Mouse (Mus musculus) small intestine, adult 2 months (tissue): ENCODE results near the gene Tmie. TPM values are rescaled to one million over a fixed set of nuclear protein-coding genes. Genes with fewer than 3 reads are reported as not detected.

ENCODE experiments used
- H3K27ac ChIP-seq: fragments of 200-500 bp; 2 replicates; pipeline ENCODE4 v1.5.1; 2012; ENCODE audit warnings: low read depth, low read length, control low read depth, inconsistent platforms; ENCODE audit not compliant: insufficient read depth
- H3K27me3 ChIP-seq: fragments of 200-500 bp; 2 replicates; pipeline ENCODE4 v1.6.1; 2012; ENCODE audit warnings: mild to moderate bottlenecking, moderate library complexity, low read length, inconsistent platforms; ENCODE audit not compliant: control insufficient read depth, insufficient read depth
- H3K36me3 ChIP-seq: fragments of 200-500 bp; 2 replicates; pipeline ENCODE4 v1.6.1; 2012; ENCODE audit warnings: mild to moderate bottlenecking, low read length, control low read depth, inconsistent platforms; ENCODE audit not compliant: control insufficient read depth, insufficient read depth
- H3K4me1 ChIP-seq: fragments of 200-500 bp; 2 replicates; pipeline ENCODE4 v1.6.1; 2012; ENCODE audit warnings: low read length, inconsistent platforms, mixed read lengths; ENCODE audit not compliant: control insufficient read depth, insufficient read depth, insufficient read length
- H3K4me3 ChIP-seq: fragments of 200-500 bp; 2 replicates; pipeline ENCODE4 v1.5.1; 2012; ENCODE audit warnings: low read depth, mild to moderate bottlenecking, control low read depth, inconsistent platforms, low read length, moderate library complexity
- CTCF ChIP-seq: fragments of 200-500 bp; IDR thresholded peaks from 2 replicates; pipeline ENCODE4 v1.5.1; 2012; ENCODE audit warnings: low read depth, mild to moderate bottlenecking, control low read depth, inconsistent platforms, low read length, moderate library complexity, mixed read lengths; ENCODE audit not compliant: insufficient replicate concordance, insufficient read length; ENCODE audit errors: extremely low read depth
- POLR2A ChIP-seq: fragments of 200-500 bp; IDR thresholded peaks from 2 replicates; pipeline ENCODE4 v1.6.1; 2012; ENCODE audit warnings: low read depth, mild to moderate bottlenecking, control low read depth, inconsistent platforms, low read length, moderate library complexity
- WGBS: fragments of 180-500 bp; shearing (Covaris S2); methylation state at CpG from one replicate; pipeline ENCODE4 v1.1.7; 2018; 5-methylcytosine and 5-hydroxymethylcytosine counted together
- polyA plus RNA-seq: library from polyadenylated mRNA; depleted of rRNA; stranded (reverse); fragments of >200 nt; gene quantifications from 2 replicates; pipeline ENCODE4 v1.2.3, GENCODE M21; 2012

Tmie gene
- polyA plus RNA-seq, 1 experiment, result 0.82 TPM

DNA sequence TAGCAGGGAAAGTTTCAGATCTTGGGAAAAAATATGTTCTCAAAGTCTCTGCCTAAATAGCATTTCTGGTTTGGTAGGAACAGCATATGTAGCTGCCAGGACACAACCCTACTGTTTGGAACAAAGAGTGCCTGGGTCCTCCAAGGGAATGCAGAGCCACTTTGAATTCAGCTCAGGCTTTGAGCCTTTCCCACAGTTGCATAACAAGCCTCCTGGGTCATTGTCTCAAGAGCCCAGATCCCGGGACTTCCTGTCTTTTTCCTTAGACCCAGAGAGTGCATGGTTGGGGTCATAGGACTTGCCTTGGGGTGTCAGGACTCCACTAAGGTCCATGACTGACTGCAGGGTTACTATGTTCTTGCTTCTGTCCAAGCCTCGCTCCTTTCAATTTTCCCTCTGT, 43.8 kb downstream of the Tmie start:
- WGBS, result 66% methylated on average over 2 of the region's 2 CpGs
- H3K27ac ChIP-seq, result no peak overlapping the region
- no peaks in the 10 kb centered on the region for H3K4me1 ChIP-seq
- no peaks in the 10 kb centered on the region for H3K27me3 ChIP-seq
- TF ChIP-seq CTCF, result no peak
- no peak for TF ChIP-seq POLR2A
- no peak overlapping the region for H3K4me3 ChIP-seq
- H3K36me3 ChIP-seq, result no peaks in the 10 kb centered on the region

GRCm38 (mm10) chr9:110834961-110835360, 45.0 kb downstream of the Tmie start:
- WGBS, result 40% methylated on average over 10 of the region's 10 CpGs
- Histone ChIP-seq H3K27ac (no peak overlapping the region), H3K4me1 (no peaks in the 10 kb centered on the region), H3K27me3 (no peaks in the 10 kb centered on the region), H3K4me3 (no peak overlapping the region), H3K36me3 (no peaks in the 10 kb centered on the region)
- no peak for TF ChIP-seq POLR2A
- TF ChIP-seq CTCF, result no peak

DNA sequence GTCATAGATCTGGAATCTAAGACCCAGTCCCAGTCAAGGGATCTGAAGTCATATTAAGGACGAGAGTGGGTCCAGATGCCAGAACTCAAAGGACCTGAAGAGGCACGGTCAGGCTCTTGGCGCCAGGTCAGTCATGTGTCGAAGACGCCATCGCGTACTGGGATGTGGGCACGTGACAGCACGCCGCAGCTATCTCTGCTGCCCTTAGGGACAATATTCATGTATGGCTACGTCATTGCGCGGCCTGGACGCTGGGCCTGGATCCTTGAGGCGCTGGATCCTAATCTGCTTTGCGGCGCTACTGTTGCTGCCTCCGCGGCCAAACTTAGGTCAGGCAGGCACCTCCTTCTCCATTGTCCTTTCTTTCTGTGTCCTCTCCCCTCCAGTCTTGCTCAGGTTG, 45.5 kb downstream of the Tmie start, which contains the start of gene Prss45:
TSS of gene Prss45 (plus strand) at position 178 of the 400 bp plus-strand sequence.
- no peaks in the 10 kb centered on the region for H3K27me3 ChIP-seq
- TF ChIP-seq POLR2A (no peak), CTCF (no peak)
- H3K36me3 ChIP-seq, result no peaks in the 10 kb centered on the region
- WGBS, result 82% methylated on average over 19 of the region's 19 CpGs
- no peak within 1 kb of the TSS for H3K4me3 ChIP-seq
- H3K27ac ChIP-seq, result no peak within 1 kb of the TSS; the same call in 1 of the 2 replicates
- H3K4me1 ChIP-seq, result no peaks in the 10 kb centered on the region

- no peak for TF ChIP-seq POLR2A
- TF ChIP-seq CTCF, result no peak
- no peaks in the 10 kb centered on the region for H3K4me1 ChIP-seq
- H3K36me3 ChIP-seq, result no peaks in the 10 kb centered on the region
- no peak overlapping the region for H3K4me3 ChIP-seq
- H3K27me3 ChIP-seq, result no peaks in the 10 kb centered on the region
- H3K27ac ChIP-seq, result no peak overlapping the region
- WGBS, result 63% methylated on average over 5 of the region's 5 CpGs
These were observed 46.9 kb downstream of the Tmie start for GRCm38 (mm10) chr9:110833021-110833420.

GRCm38 (mm10) chr9:110826390-110826789, 53.5 kb downstream of the Tmie start, which contains the start of gene Prss43:
Prss43 (plus strand) TSS chr9:110826690.
- TF ChIP-seq POLR2A (no peak), CTCF (no peak)
- WGBS, result 75% methylated on average over 3 of the region's 3 CpGs
- H3K4me1 ChIP-seq, result peaks cover 2% of the 10 kb centered on the region; the same call in 1 of the 2 replicates

DNA sequence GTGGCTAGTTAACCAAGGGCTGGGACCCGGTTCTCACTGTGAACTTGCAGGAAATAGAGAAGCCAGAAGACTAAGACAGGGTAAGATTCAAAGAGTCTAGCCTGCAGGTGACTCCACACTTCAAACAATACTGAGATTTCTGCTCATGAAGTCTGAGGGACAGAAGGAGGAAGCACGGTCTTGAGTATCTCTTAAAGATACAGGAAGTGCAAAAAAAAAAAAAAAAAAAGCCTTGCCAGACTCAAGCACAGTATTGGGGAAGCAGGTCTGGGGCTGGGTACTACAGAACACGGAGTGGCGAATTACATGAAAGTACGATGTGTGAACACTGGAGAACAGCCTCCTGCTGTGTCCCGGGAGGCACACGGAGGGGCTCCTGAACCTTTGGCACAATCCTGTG, 54.1 kb downstream of the Tmie start:
- TF ChIP-seq CTCF, result no peak
- no peak for TF ChIP-seq POLR2A
- no peak overlapping the region for H3K4me3 ChIP-seq

More at GRCm38 (mm10) chr9:110826390-110826789, 53.5 kb downstream of the Tmie start, which contains the start of gene Prss43:
- H3K4me3 ChIP-seq, result no peak within 1 kb of the TSS
- H3K27me3 ChIP-seq, result 0 out of 2 replicates have a peak, but pooled peaks cover 3% of the 10 kb centered on the region
- H3K27ac ChIP-seq, result no peak within 1 kb of the TSS
- no peaks in the 10 kb centered on the region for H3K36me3 ChIP-seq

DNA sequence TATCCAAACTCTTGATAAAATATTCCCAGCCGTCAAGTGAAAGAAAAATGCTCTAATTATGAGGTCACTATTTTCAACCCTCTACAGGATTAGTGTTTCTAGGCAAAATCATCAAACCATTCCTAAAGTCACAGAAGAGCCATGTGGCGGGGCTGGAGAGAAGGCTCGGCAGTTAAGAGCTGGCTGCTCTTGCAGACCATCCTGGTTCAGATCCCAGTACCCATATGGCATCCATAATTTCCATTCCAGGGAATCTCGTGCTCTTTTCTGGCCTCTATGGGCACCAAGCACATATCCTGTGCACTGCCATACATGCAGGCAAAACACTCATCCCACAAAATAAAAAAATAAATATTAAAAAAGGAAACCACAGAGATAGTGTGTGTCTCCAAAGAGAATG, 54.5 kb downstream of the Tmie start:
- 0 out of 2 replicates have a peak, but pooled peaks cover 3% of the 10 kb centered on the region for H3K27me3 ChIP-seq
- no peak overlapping the region for H3K27ac ChIP-seq
- no peak overlapping the region for H3K4me3 ChIP-seq
- TF ChIP-seq POLR2A (no peak), CTCF (no peak)
- H3K4me1 ChIP-seq, result peaks cover 5% of the 10 kb centered on the region; the same call in 1 of the 2 replicates
- WGBS, result 73% methylated on average over 4 of the region's 4 CpGs
- no peaks in the 10 kb centered on the region for H3K36me3 ChIP-seq

More for the DNA sequence above, 54.1 kb downstream of the Tmie start:
- Histone ChIP-seq H3K27me3 (0 out of 2 replicates have a peak, but pooled peaks cover 3% of the 10 kb centered on the region), H3K4me1 (peaks cover 5% of the 10 kb centered on the region; the same call in 1 of the 2 replicates), H3K36me3 (no peaks in the 10 kb centered on the region), H3K27ac (no peak overlapping the region)
- 59% methylated on average over 7 of the region's 7 CpGs for WGBS
